Mouse (Mus musculus) intestine, postnatal 0 days (tissue): Measurements from ENCODE around the gene Pde2a. TPM values are rescaled to one million over a fixed set of nuclear protein-coding genes. Genes with fewer than 3 reads are reported as not detected.

Experiments
- ATAC-seq: fragments of 200-750 bp; cut with Nextera tagmentation; 2 replicates; pipeline ENCODE4 v1.8.0; 2017; ENCODE audit warnings: mild to moderate bottlenecking, moderate TSS enrichment, moderate library complexity
- H3K27ac ChIP-seq: fragments of 300-500 bp; sonication (generic); 2 replicates; pipeline ENCODE4 v1.5.1; 2014; ENCODE audit warnings: mild to moderate bottlenecking, low read depth, low read length, moderate library complexity
- H3K27me3 ChIP-seq: fragments of 300-500 bp; sonication (generic); replicated peaks from 2 replicates; pipeline ENCODE4 v1.6.1; 2014; ENCODE audit warnings: low read length, mixed read lengths; ENCODE audit not compliant: control insufficient read depth, insufficient read depth
- H3K36me3 ChIP-seq: fragments of 300-500 bp; sonication (generic); 2 replicates; pipeline ENCODE4 v1.6.1; 2014; ENCODE audit warnings: mild to moderate bottlenecking, moderate library complexity; ENCODE audit not compliant: control insufficient read depth, insufficient read depth
- H3K4me1 ChIP-seq: fragments of 300-500 bp; sonication (generic); replicated peaks from 2 replicates; pipeline ENCODE4 v1.6.1; 2014; ENCODE audit warnings: antibody characterized with exemption, low read length, mixed read lengths; ENCODE audit not compliant: control insufficient read depth, insufficient read depth
- H3K4me2 ChIP-seq: fragments of 300-500 bp; sonication (generic); replicated peaks from 2 replicates; pipeline ENCODE4 v1.6.1; 2014; ENCODE audit warnings: low read depth, mild to moderate bottlenecking, moderate library complexity
- H3K4me3 ChIP-seq: fragments of 300-500 bp; sonication (generic); 2 replicates; pipeline ENCODE4 v1.5.1; 2014; ENCODE audit warnings: low read depth, low read length
- H3K9ac ChIP-seq: fragments of 300-500 bp; sonication (generic); 2 replicates; pipeline ENCODE4 v1.6.1; 2014; ENCODE audit warnings: mild to moderate bottlenecking, low read depth, low read length
- H3K9me3 ChIP-seq: fragments of 300-500 bp; sonication (generic); 2 replicates; pipeline ENCODE4 v1.6.1; 2016; ENCODE audit warnings: mixed run types; ENCODE audit not compliant: control insufficient read depth
- CTCF ChIP-seq: sonication (generic); IDR thresholded peaks from 2 replicates; pipeline ENCODE4 v1.5.1; 2016; ENCODE audit warnings: low read depth, mild to moderate bottlenecking, control low read depth, antibody characterized with exemption, moderate library complexity
- WGBS: fragments of 180-500 bp; shearing (Covaris S2); extraction: QIAGEN DNeasy Blood & Tissue Kit; methylation state at CpG from one replicate; pipeline ENCODE4 v1.1.7; 2014; 5-methylcytosine and 5-hydroxymethylcytosine counted together
- polyA plus RNA-seq: library from polyadenylated mRNA; unstranded; fragments of >200 nt; fragmentation: Nextera tagmentation; extraction: Ambion mirVana; gene quantifications from 2 replicates; pipeline ENCODE4 v1.2.1, GENCODE M21; 2015

The Pde2a gene
- polyA plus RNA-seq, 1 experiment from 2014 or later: 11.1 TPM

DNA sequence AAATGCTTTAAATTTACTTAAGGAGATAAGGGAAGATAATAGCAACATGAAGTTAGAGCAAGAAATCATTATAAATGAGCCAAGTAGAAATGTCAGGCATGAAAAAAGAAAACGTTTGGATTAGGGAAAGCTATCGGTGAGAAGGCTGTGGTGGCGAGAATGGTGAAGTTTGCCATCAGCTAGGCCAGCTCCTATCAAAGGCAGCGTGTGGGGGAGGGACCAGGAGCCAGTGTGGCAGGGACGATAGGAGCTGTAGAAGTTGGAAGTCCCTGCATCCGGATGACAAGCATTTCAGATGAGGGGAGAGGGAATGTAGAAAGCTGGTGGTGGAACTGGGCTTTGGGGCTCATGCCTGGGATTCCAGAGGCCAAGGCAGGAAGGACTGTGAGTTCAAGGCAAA lies 93.8 kb downstream of the Pde2a start:
- no peaks in the 10 kb centered on the region for H3K27me3 ChIP-seq
- ATAC-seq: no peak
- H3K4me1 ChIP-seq: no peaks in the 10 kb centered on the region
- no peaks in the 10 kb centered on the region for H3K36me3 ChIP-seq
- H3K27ac ChIP-seq: no peak overlapping the region
- no peak overlapping the region for H3K4me3 ChIP-seq
- H3K4me2 ChIP-seq: no peak overlapping the region
- H3K9ac ChIP-seq: no peak overlapping the region
- TF ChIP-seq CTCF: no peak
- no peaks in the 10 kb centered on the region for H3K9me3 ChIP-seq
- WGBS: 32% methylated on average over 6 of the region's 6 CpGs

DNA sequence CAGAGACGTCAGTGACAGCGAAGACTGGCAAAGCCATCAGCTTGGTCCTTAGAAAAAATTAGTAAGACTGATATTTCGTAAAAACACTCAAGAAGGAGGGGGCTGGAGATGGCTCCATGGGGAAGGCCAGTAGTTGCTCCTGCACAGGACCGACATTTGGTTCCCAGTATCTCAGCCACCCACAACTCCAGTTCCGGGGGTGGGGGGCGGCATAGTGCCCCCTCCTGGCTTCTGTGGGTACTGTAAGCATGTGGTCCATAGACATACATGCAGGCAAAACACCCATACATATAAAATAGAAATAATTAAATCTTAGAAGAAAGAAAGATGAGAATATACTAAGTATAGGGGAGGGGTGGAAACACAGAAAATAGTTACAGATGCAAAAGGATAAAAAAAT lies 95.0 kb downstream of the Pde2a start:
- no peak overlapping the region for H3K27ac ChIP-seq
- H3K4me3 ChIP-seq: no peak overlapping the region
- WGBS: 65% methylated on average over 6 of the region's 6 CpGs
- H3K4me1 ChIP-seq: no peaks in the 10 kb centered on the region
- peak; percentile 43 for TF ChIP-seq CTCF
- ATAC-seq: no peak
- H3K4me2 ChIP-seq: no peak overlapping the region
- no peaks in the 10 kb centered on the region for H3K36me3 ChIP-seq
- no peaks in the 10 kb centered on the region for H3K27me3 ChIP-seq
- no peak overlapping the region for H3K9ac ChIP-seq
- no peaks in the 10 kb centered on the region for H3K9me3 ChIP-seq

DNA sequence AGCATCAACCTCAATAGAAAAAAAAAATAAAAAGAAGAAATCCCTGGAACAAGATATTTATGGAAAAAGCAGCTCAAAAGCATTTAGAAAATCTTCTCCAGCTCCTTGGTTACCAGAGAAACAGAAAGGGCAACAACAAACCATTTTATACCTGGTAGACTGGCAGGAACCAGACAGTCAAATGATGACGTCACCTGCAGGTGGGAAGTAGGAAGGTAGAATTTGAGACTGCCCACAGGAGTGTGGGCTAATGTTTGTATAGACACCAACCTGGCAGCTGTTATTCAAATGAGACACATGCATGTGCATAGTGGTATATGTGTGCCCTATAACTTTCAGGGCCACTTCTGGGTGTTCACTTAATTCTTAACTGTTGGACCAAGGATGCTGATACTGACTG lies 100.2 kb downstream of the Pde2a start:
- no peaks in the 10 kb centered on the region for H3K27me3 ChIP-seq
- H3K9me3 ChIP-seq: no peaks in the 10 kb centered on the region
- H3K27ac ChIP-seq: no peak overlapping the region
- TF ChIP-seq CTCF: no peak
- no peaks in the 10 kb centered on the region for H3K4me1 ChIP-seq
- H3K4me2 ChIP-seq: no peak overlapping the region
- no peaks in the 10 kb centered on the region for H3K36me3 ChIP-seq
- ATAC-seq: no peak
- no peak overlapping the region for H3K4me3 ChIP-seq
- WGBS: 42% methylated on average over 1 of the region's 1 CpGs
- no peak overlapping the region for H3K9ac ChIP-seq

DNA sequence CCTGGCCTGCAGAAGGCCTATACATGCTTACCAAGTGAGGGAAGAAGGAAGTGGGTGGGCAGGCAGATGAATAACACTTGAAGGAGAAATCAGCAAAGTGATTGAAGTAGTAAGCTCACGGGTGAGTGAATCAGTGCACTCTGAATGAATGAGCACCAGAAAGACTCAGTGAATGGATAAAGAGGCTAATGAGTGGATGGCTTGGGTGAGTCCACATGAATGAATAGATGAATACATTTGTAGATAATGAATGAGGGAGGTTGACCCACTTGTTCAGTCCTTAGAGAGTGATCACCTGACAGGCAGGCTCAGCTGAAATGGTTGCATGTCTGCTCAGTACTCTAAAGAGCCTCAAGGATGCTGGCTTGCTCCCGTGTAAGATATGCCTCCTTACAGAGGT lies 101.7 kb downstream of the Pde2a start:
- TF ChIP-seq CTCF: no peak

DNA sequence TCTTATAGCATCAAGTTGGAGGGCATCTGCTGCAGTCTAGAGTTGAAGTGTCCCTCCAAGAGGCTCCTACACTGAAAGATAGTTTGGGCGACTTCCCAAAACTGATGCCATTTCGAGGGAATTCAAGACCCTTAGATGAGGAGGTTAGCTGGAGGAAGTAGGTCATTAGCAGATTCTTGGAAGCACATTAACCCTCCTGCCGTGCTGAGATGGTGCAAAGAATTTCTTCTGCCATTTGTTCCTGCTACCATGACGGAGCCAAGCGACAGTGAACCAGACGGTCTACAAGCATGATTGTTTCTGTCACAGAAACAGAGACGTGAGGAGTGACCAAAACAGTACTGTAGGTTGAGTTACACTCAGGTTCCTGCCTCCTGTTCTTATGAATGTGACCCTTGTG lies 105.0 kb downstream of the Pde2a start:
- Histone ChIP-seq H3K27ac (no peak overlapping the region), H3K9me3 (no peaks in the 10 kb centered on the region), H3K4me2 (no peak overlapping the region), H3K4me3 (no peak overlapping the region), H3K9ac (no peak overlapping the region), H3K4me1 (no peaks in the 10 kb centered on the region), H3K27me3 (no peaks in the 10 kb centered on the region), H3K36me3 (no peaks in the 10 kb centered on the region)
- 62% methylated on average over 7 of the region's 7 CpGs for WGBS
- no peak for ATAC-seq
- TF ChIP-seq CTCF: no peak

More for the DNA sequence above, 101.7 kb downstream of the Pde2a start:
- Histone ChIP-seq H3K4me3 (no peak overlapping the region), H3K36me3 (no peaks in the 10 kb centered on the region), H3K9me3 (no peaks in the 10 kb centered on the region), H3K27me3 (no peaks in the 10 kb centered on the region), H3K27ac (no peak overlapping the region), H3K4me1 (no peaks in the 10 kb centered on the region), H3K9ac (no peak overlapping the region), H3K4me2 (no peak overlapping the region)
- no peak for ATAC-seq
- WGBS: 77% methylated on average over 2 of the region's 2 CpGs

DNA sequence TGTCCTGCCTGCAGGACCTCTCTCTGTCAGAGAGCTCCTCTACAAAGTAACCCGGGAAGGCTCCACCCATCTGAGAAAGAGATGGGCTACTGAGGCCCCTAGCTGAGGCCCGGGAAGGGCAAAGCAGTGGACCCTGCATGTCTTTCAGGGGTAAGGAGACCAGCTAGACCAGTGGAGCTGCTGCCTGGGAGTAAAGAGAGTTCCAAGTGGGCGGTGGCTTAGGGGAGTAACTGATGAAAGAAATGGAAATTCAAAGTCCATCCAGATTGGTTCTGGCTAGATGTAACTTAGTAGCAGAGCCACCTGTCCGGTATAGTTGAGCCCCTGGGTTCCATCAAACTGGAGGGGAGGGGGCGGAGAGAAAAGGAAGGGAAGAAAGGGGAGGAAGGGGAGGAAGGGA lies 112.9 kb downstream of the Pde2a start:
- H3K27ac ChIP-seq: no peak overlapping the region
- ATAC-seq: peak; percentile 51; the same call in 1 of the 2 replicates
- no peak overlapping the region for H3K4me2 ChIP-seq
- WGBS: 22% methylated on average over 5 of the region's 5 CpGs
- no peak for TF ChIP-seq CTCF
- H3K36me3 ChIP-seq: no peaks in the 10 kb centered on the region
- H3K4me1 ChIP-seq: no peaks in the 10 kb centered on the region
- no peak overlapping the region for H3K9ac ChIP-seq
- H3K4me3 ChIP-seq: no peak overlapping the region
- no peaks in the 10 kb centered on the region for H3K27me3 ChIP-seq
- no peaks in the 10 kb centered on the region for H3K9me3 ChIP-seq

DNA sequence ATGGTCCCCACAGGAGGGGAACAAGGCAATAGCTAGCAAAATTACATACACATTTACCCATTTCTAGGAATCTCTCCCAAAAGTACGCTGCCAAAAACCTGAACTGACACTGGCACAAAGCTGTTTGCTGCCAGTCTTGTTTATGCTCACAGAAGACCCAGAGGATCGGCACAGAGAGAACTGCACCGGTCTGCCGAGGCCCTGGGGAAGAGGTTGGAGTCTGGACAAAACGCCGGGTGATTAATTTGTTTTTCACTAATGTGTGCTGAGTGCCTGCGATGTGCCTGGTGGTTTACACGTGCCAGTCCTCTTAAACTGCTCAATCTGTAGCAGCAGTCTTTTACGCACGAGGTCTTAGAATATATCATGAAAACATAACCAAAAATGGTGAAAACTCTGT lies 113.6 kb downstream of the Pde2a start:
- no peaks in the 10 kb centered on the region for H3K27me3 ChIP-seq
- WGBS: 64% methylated on average over 10 of the region's 10 CpGs
- H3K9ac ChIP-seq: no peak overlapping the region
- no peaks in the 10 kb centered on the region for H3K9me3 ChIP-seq
- H3K27ac ChIP-seq: no peak overlapping the region
- H3K36me3 ChIP-seq: no peaks in the 10 kb centered on the region
- no peaks in the 10 kb centered on the region for H3K4me1 ChIP-seq
- ATAC-seq: no peak
- no peak for TF ChIP-seq CTCF
- no peak overlapping the region for H3K4me3 ChIP-seq
- H3K4me2 ChIP-seq: no peak overlapping the region
